Mouse (Mus musculus) cerebellum, adult 2 months (tissue): ENCODE results near the gene Iqsec1. TPM values are rescaled to one million over a fixed set of nuclear protein-coding genes. Genes with fewer than 3 reads are reported as not detected.
A peak's percentile ranks its signal among the peaks of the same experiment; 100 is the strongest.

Source experiments
- DNase-seq, 2 experiments: peaks; one replicate each; pipeline ENCODE4 v3.0.0; 2021
- H3K27ac ChIP-seq: fragments of 200-500 bp; 2 replicates; pipeline ENCODE4 v1.5.1; 2012; ENCODE audit warnings: low read length, control low read depth, inconsistent platforms; ENCODE audit not compliant: insufficient read depth
- H3K27me3 ChIP-seq: fragments of 200-500 bp; 2 replicates; pipeline ENCODE4 v1.6.1; 2012; ENCODE audit warnings: inconsistent platforms, mild to moderate bottlenecking, low read length, moderate library complexity; ENCODE audit not compliant: control insufficient read depth, insufficient read depth
- H3K4me1 ChIP-seq: fragments of 200-500 bp; 2 replicates; pipeline ENCODE4 v1.6.1; 2011; ENCODE audit warnings: low read length; ENCODE audit not compliant: control insufficient read depth, insufficient read depth
- H3K4me3 ChIP-seq: fragments of 200-500 bp; replicated peaks from 2 replicates; pipeline ENCODE3; 2011; ENCODE audit warnings: mild to moderate bottlenecking, low read depth, low read length, control low read depth; ENCODE audit not compliant: insufficient read depth
- CTCF ChIP-seq: fragments of 200-500 bp; IDR thresholded peaks from 2 replicates; pipeline ENCODE4 v1.5.1; 2011; ENCODE audit warnings: low read depth, mild to moderate bottlenecking, control low read depth, low read length, moderate library complexity, borderline replicate concordance; ENCODE audit not compliant: insufficient read depth
- POLR2A ChIP-seq: fragments of 200-500 bp; IDR thresholded peaks from 2 replicates; pipeline ENCODE4 v1.6.1; 2011; ENCODE audit warnings: low read length, control low read depth, borderline replicate concordance; ENCODE audit not compliant: insufficient read depth
- WGBS: fragments of 180-500 bp; shearing (Covaris S2); methylation state at CpG from one replicate; pipeline ENCODE4 v1.1.7; 2018; 5-methylcytosine and 5-hydroxymethylcytosine counted together
- polyA plus RNA-seq: library from polyadenylated mRNA; depleted of rRNA; stranded (reverse); fragments of >200 nt; gene quantifications from 2 replicates; pipeline ENCODE4 v1.2.3, GENCODE M21; 2012; rRNA removed

The Iqsec1 gene
- polyA plus RNA-seq, 1 experiment: 249 TPM

- H3K4me1 ChIP-seq: peaks cover 5% of the 10 kb centered on the region; the same call in 1 of the 2 replicates
- H3K4me3 ChIP-seq: no peak overlapping the region
- no peak for DNase-seq
- WGBS: 88% methylated on average over 8 of the region's 8 CpGs
- no peak for TF ChIP-seq POLR2A
- TF ChIP-seq CTCF: no peak
- no peaks in the 10 kb centered on the region for H3K27me3 ChIP-seq
- no peak overlapping the region for H3K27ac ChIP-seq
Observed at GRCm38 (mm10) chr6:90613277-90613676, 375.2 kb downstream of the Iqsec1 start.

GRCm38 (mm10) chr6:90610248-90610647 lies 378.2 kb downstream of the Iqsec1 start:
- WGBS: 97% methylated on average over 5 of the region's 5 CpGs
- TF ChIP-seq POLR2A: no peak
- TF ChIP-seq CTCF: no peak
- no peak overlapping the region for H3K4me3 ChIP-seq
- H3K27ac ChIP-seq: no peak overlapping the region
- H3K27me3 ChIP-seq: no peaks in the 10 kb centered on the region
- H3K4me1 ChIP-seq: peaks cover under 1% of the 10 kb centered on the region; the same call in 1 of the 2 replicates
- no peak for DNase-seq

- no peak overlapping the region for H3K4me3 ChIP-seq
- DNase-seq: no peak
- no peaks in the 10 kb centered on the region for H3K4me1 ChIP-seq
- TF ChIP-seq CTCF (no peak), POLR2A (no peak)
- WGBS: 80% methylated on average over 6 of the region's 6 CpGs
- no peaks in the 10 kb centered on the region for H3K27me3 ChIP-seq
- H3K27ac ChIP-seq: no peak overlapping the region
Observed at GRCm38 (mm10) chr6:90608186-90608585, 380.3 kb downstream of the Iqsec1 start.

- Histone ChIP-seq H3K27me3 (no peaks in the 10 kb centered on the region), H3K4me1 (no peaks in the 10 kb centered on the region), H3K27ac (no peak overlapping the region), H3K4me3 (no peak overlapping the region)
- DNase-seq: peak; percentile 55
- TF ChIP-seq POLR2A (no peak), CTCF (peak; percentile 81)
- 13% methylated on average over 5 of the region's 5 CpGs for WGBS
Observed at GRCm38 (mm10) chr6:90607196-90607595, 381.3 kb downstream of the Iqsec1 start.

- Histone ChIP-seq H3K27me3 (no peaks in the 10 kb centered on the region), H3K4me3 (no peak overlapping the region), H3K27ac (no peak overlapping the region), H3K4me1 (no peaks in the 10 kb centered on the region)
- peak; percentile 62 to 69 for DNase-seq
- 28% methylated on average over 7 of the region's 7 CpGs for WGBS
- TF ChIP-seq CTCF (peak; percentile 84), POLR2A (no peak)
Observed at GRCm38 (mm10) chr6:90606538-90606937, 381.9 kb downstream of the Iqsec1 start.

Other genes starting within 250 kb of the Iqsec1 start
- 16.8 and 23.1 TPM in 2 replicates for gene Nup210, start 128.1 kb upstream of the Iqsec1 start, polyA plus RNA-seq
- gene Hdac11, start 168.0 kb upstream of the Iqsec1 start, polyA plus RNA-seq: 183 and 188 TPM in 2 replicates
- gene Fbln2, start 223.8 kb upstream of the Iqsec1 start, polyA plus RNA-seq: 3.3 and 4.0 TPM in 2 replicates